In genomic region chr6:108571042-108571590, GRCm38 (mm10) we compare ENCODE assay signal across 8 mouse cellular contexts.
A peak's percentile ranks its signal among the peaks of the same experiment; 100 is the strongest.
DNase-seq lines count a peak whose midpoint lies in the region; ATAC-seq and TF ChIP-seq lines count a peak whose summit lies in the region.

No protein-coding gene starts in this region.

- no peaks in the 10 kb centered on the region for H3K9me3 ChIP-seq in ES-Bruce4 (replicated peaks; ENCODE audit: control insufficient read depth, insufficient read depth, low read length, poor library complexity, severe bottlenecking)
- no peaks in the 10 kb centered on the region for H3K9me3 ChIP-seq in forebrain, embryonic 16.5 days (ENCODE audit: control insufficient read depth, low read length)
- no peaks in the 10 kb centered on the region for H3K9me3 ChIP-seq in lung, embryonic 16.5 days (ENCODE audit: control insufficient read depth, low read length)

- TF ChIP-seq EP300 in ES-Bruce4 (IDR thresholded peaks at IDR 0.05; ENCODE audit: insufficient read depth, low read depth, low read length) = peak; percentile 96

- TF ChIP-seq POLR2A in ES-Bruce4 (IDR thresholded peaks at IDR 0.05; ENCODE audit: insufficient read depth, low read length) = peak; percentile 37

- peak overlapping the region; percentile 52 for H3K4me2 ChIP-seq in forebrain, embryonic 16.5 days (ENCODE audit: low read length)
- H3K4me2 ChIP-seq in lung, embryonic 16.5 days (ENCODE audit: low read depth, low read length) = peak overlapping the region; percentile 69

- H3K9ac ChIP-seq in ES-Bruce4 (ENCODE audit: low read depth, poor library complexity, severe bottlenecking) = 0 out of 2 replicates have a peak overlapping the region, but pooled peaks have one; percentile 16
- peak overlapping the region; percentile 36 for H3K9ac ChIP-seq in forebrain, embryonic 16.5 days (replicated peaks; ENCODE audit: low read depth, low read length)
- peak overlapping the region; percentile 58 for H3K9ac ChIP-seq in lung, embryonic 16.5 days (ENCODE audit: low read length)

- intact Hi-C loops in heart, postnatal 36 days (cut with DNase I) = loop anchor here (1.0 to 5.0 kb wide), 4 partner anchors 38 to 144 kb away; partner anchors contain the start of gene Bhlhe40

- no peaks in the 10 kb centered on the region for H3K27me3 ChIP-seq in ES-Bruce4 (ENCODE audit: control insufficient read depth, insufficient read depth, low read length, poor library complexity, severe bottlenecking)
- H3K27me3 ChIP-seq in forebrain, embryonic 16.5 days (replicated peaks; ENCODE audit: control insufficient read depth, insufficient read depth, low read length) = no peaks in the 10 kb centered on the region
- no peaks in the 10 kb centered on the region for H3K27me3 ChIP-seq in lung, embryonic 16.5 days (ENCODE audit: control insufficient read depth, insufficient read depth, low read depth, low read length)

- peaks cover 6% of the 10 kb centered on the region for H3K4me1 ChIP-seq in ES-Bruce4 (ENCODE audit: control insufficient read depth, insufficient read depth, low read length)
- peaks cover 6% of the 10 kb centered on the region for H3K4me1 ChIP-seq in forebrain, embryonic 16.5 days (replicated peaks; ENCODE audit: control insufficient read depth, insufficient read depth, low read length)
- H3K4me1 ChIP-seq in lung, embryonic 16.5 days (replicated peaks; ENCODE audit: control insufficient read depth, insufficient read depth, low read length) = peaks cover 22% of the 10 kb centered on the region

- H3K4me3 ChIP-seq in ES-Bruce4 (ENCODE audit: low read depth, low read length) = peak overlapping the region; percentile 67
- peak overlapping the region; percentile 37 for H3K4me3 ChIP-seq in forebrain, embryonic 16.5 days (replicated peaks; ENCODE audit: low read length)
- H3K4me3 ChIP-seq in lung, embryonic 16.5 days (ENCODE audit: low read length) = peak overlapping the region; percentile 50

- H3K36me3 ChIP-seq in ES-Bruce4 (ENCODE audit: control insufficient read depth, insufficient read depth, low read length, poor library complexity, severe bottlenecking) = no peaks in the 10 kb centered on the region
- H3K36me3 ChIP-seq in forebrain, embryonic 16.5 days (ENCODE audit: control insufficient read depth, insufficient read depth) = no peaks in the 10 kb centered on the region
- no peaks in the 10 kb centered on the region for H3K36me3 ChIP-seq in lung, embryonic 16.5 days (ENCODE audit: control insufficient read depth, insufficient read depth, low read length)

- no peak for TF ChIP-seq CTCF in ES-Bruce4 (IDR thresholded peaks at IDR 0.05; ENCODE audit: low read depth, low read length)

- WGBS in forebrain, embryonic 16.5 days = 3% methylated on average over 21 of the region's 21 CpGs
- 2% methylated on average over 21 of the region's 21 CpGs for WGBS in lung, embryonic 16.5 days

- H3K27ac ChIP-seq in ES-Bruce4 (ENCODE audit: insufficient read depth, low read length) = peak overlapping the region; percentile 58
- H3K27ac ChIP-seq in forebrain, embryonic 16.5 days (ENCODE audit: low read length) = no peak overlapping the region
- H3K27ac ChIP-seq in lung, embryonic 16.5 days (ENCODE audit: low read length) = peak overlapping the region; percentile 88

- ATAC-seq in cerebellum, adult (ENCODE audit: insufficient number of reproducible peaks, low FRiP score, low TSS enrichment) = peak; percentile 29
- ATAC-seq in forebrain, embryonic 16.5 days = peak; percentile 95
- ATAC-seq in lung, embryonic 16.5 days (ENCODE audit: low read depth) = peak; percentile 96

- DNase-seq in heart, postnatal 36 days = peak; percentile 87 to 93
- peak; percentile 53 to 64 for DNase-seq in layer of hippocampus, adult 8-10 months (ENCODE audit: low spot score in 2 of 2)
- DNase-seq in ovary, adult 18-20 months (ENCODE audit: low spot score) = peak; percentile 93
- peak; percentile 83 for DNase-seq in thymus, postnatal 25 days

Comparison
In these comparisons a context has a peak if more than half of its experiments do, and no peak if none do; other contexts are left out.
1. ATAC-seq: peak in every context shown above with its lines; median percentile 96 in lung, embryonic 16.5 days; 95 in forebrain, embryonic 16.5 days; 29 in cerebellum, adult.